Mouse (Mus musculus) lung, postnatal 0 days (tissue): ENCODE data around the gene Gm49361. TPM values are rescaled to one million over a fixed set of nuclear protein-coding genes. Genes with fewer than 3 reads are reported as not detected.
A peak's percentile ranks its signal among the peaks of the same experiment; 100 is the strongest.

Experiments used
- ATAC-seq: fragments of 200-750 bp; cut with Nextera tagmentation; 2 replicates; pipeline ENCODE4 v1.8.0; 2017; ENCODE audit warnings: moderate library complexity
- DNase-seq: peaks from one replicate; pipeline ENCODE4 v3.0.0-alpha.2; 2016; ENCODE audit warnings: low spot score
- H3K27ac ChIP-seq: fragments of 300-500 bp; sonication (generic); 2 replicates; pipeline ENCODE4 v1.5.1; 2014; ENCODE audit warnings: antibody characterized with exemption, mild to moderate bottlenecking, low read length, mixed read lengths
- H3K27me3 ChIP-seq: fragments of 300-500 bp; sonication (generic); replicated peaks from 2 replicates; pipeline ENCODE4 v1.6.1; 2014; ENCODE audit warnings: low read length, mixed read lengths; ENCODE audit not compliant: insufficient read depth
- H3K36me3 ChIP-seq: fragments of 300-500 bp; sonication (generic); 2 replicates; pipeline ENCODE4 v1.6.1; 2014; ENCODE audit warnings: low read length, mixed read lengths; ENCODE audit not compliant: insufficient read depth
- H3K4me1 ChIP-seq: fragments of 300-500 bp; sonication (generic); 2 replicates; pipeline ENCODE4 v1.6.1; 2014; ENCODE audit warnings: antibody characterized with exemption, low read depth, low read length, mixed read lengths; ENCODE audit not compliant: insufficient read depth
- H3K4me2 ChIP-seq: fragments of 300-500 bp; sonication (generic); replicated peaks from 2 replicates; pipeline ENCODE4 v1.6.1; 2014; ENCODE audit warnings: low read depth, mild to moderate bottlenecking, low read length, moderate library complexity, mixed read lengths
- H3K4me3 ChIP-seq: fragments of 300-500 bp; sonication (generic); 2 replicates; pipeline ENCODE4 v1.5.1; 2014; ENCODE audit warnings: low read depth, low read length
- H3K9ac ChIP-seq: fragments of 300-500 bp; sonication (generic); replicated peaks from 2 replicates; pipeline ENCODE4 v1.6.1; 2014; ENCODE audit warnings: low read depth, mild to moderate bottlenecking
- H3K9me3 ChIP-seq: fragments of 300-500 bp; sonication (generic); 2 replicates; pipeline ENCODE4 v1.6.1; 2016; ENCODE audit warnings: low read length, mixed read lengths
- CTCF ChIP-seq: IDR thresholded peaks from 2 replicates; pipeline ENCODE4 v1.5.1; 2016; ENCODE audit warnings: antibody characterized with exemption, mild to moderate bottlenecking
- EP300 ChIP-seq: IDR thresholded peaks from 2 replicates; pipeline ENCODE4 v1.6.1; 2016; ENCODE audit warnings: antibody characterized with exemption, mild to moderate bottlenecking, control low read depth
- WGBS: fragments of 180-500 bp; shearing (Covaris S2); extraction: QIAGEN DNeasy Blood & Tissue Kit; methylation state at CpG from one replicate; pipeline ENCODE4 v1.1.7; 2014; 5-methylcytosine and 5-hydroxymethylcytosine counted together
- polyA plus RNA-seq: library from polyadenylated mRNA; unstranded; fragments of >200 nt; fragmentation: Nextera tagmentation; extraction: Ambion mirVana; gene quantifications from 2 replicates; pipeline ENCODE4 v1.2.1, GENCODE M21; 2015

Gm49361 gene
- polyA plus RNA-seq, result not detected in 2 replicates

GRCm38 (mm10) chr14:57746001-57746771, at the start of gene Gm49361:
Gene Gm49361, minus strand, starts transcription at chr14:57746103.
- Histone ChIP-seq H3K4me2 (peak within 1 kb of the TSS; percentile 80), H3K4me1 (no peaks in the 10 kb centered on the region; the same call in 1 of the 2 replicates), H3K9ac (peak within 1 kb of the TSS; percentile 96), H3K36me3 (no peaks in the 10 kb centered on the region), H3K4me3 (peak within 1 kb of the TSS; percentile 99), H3K27ac (peak within 1 kb of the TSS; percentile 99), H3K27me3 (no peaks in the 10 kb centered on the region), H3K9me3 (no peaks in the 10 kb centered on the region)
- under 1% methylated on average over 37 of the region's 68 CpGs for WGBS
- DNase-seq (peak; percentile 97), ATAC-seq (peak; percentile 97)
- peak; percentile 27; the same call in 1 of the 2 replicates for TF ChIP-seq CTCF
- no peak for TF ChIP-seq EP300

DNA sequence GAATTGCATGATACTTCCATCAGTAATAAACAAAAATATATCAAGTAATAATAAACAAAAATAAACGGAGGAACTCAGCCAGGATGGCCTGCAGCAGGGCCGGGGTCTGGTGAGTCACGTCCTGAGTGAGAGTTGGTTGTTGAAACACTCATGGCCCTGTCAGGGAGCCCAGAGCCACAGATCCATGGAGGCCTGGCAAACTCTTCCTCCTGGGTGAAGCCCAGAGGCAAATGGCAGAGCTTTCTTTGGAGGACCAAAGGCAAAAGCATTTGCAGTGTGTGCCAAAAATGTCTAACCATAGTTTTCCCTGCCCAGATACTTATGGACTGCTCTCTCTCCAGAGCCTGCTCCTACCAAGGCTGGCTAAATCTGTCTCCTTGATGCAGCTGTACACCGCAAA, 45.3 kb upstream of the Gm49361 start:
- H3K9me3 ChIP-seq, result no peaks in the 10 kb centered on the region
- DNase-seq, result no peak
- no peak overlapping the region for H3K4me3 ChIP-seq
- 54% methylated on average over 4 of the region's 4 CpGs for WGBS
- ATAC-seq, result no peak
- TF ChIP-seq CTCF (no peak), EP300 (no peak)
- H3K36me3 ChIP-seq, result no peaks in the 10 kb centered on the region
- H3K4me1 ChIP-seq, result no peaks in the 10 kb centered on the region
- no peak overlapping the region for H3K27ac ChIP-seq
- H3K9ac ChIP-seq, result no peak overlapping the region
- H3K4me2 ChIP-seq, result no peak overlapping the region
- no peaks in the 10 kb centered on the region for H3K27me3 ChIP-seq

DNA sequence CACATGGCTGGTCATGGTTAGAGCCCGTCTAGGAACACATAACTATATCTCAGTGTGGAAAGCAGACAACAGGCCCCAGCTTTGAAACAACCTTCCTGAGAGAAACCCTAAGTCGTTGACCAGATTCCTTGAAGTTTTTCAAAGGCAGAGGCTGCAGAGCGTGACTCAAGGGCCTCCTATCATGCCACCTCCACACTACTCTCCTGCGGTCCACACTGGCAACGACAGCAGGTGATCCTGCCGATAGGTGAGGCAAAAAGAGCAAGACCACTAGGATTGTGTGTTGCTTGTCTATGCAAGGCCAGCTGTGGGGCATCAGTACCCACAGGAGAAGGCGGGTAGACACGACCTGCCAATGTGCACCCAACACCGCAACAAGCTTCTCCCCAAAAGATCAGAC, 43.9 kb upstream of the Gm49361 start:
- no peak for TF ChIP-seq CTCF
- no peak for TF ChIP-seq EP300
- WGBS, result 86% methylated on average over 9 of the region's 9 CpGs
- no peak for DNase-seq

GRCm38 (mm10) chr14:57789311-57789710, 43.4 kb upstream of the Gm49361 start:
- Histone ChIP-seq H3K9me3 (no peaks in the 10 kb centered on the region), H3K4me1 (no peaks in the 10 kb centered on the region), H3K36me3 (no peaks in the 10 kb centered on the region), H3K4me2 (no peak overlapping the region), H3K27ac (no peak overlapping the region), H3K27me3 (no peaks in the 10 kb centered on the region), H3K9ac (no peak overlapping the region), H3K4me3 (no peak overlapping the region)
- ATAC-seq, result no peak
- TF ChIP-seq CTCF (no peak), EP300 (no peak)
- WGBS, result 71% methylated on average over 2 of the region's 2 CpGs
- DNase-seq, result no peak

More for the DNA sequence above, 43.9 kb upstream of the Gm49361 start:
- ATAC-seq, result no peak
- no peak overlapping the region for H3K9ac ChIP-seq
- no peaks in the 10 kb centered on the region for H3K36me3 ChIP-seq
- no peak overlapping the region for H3K27ac ChIP-seq
- H3K4me2 ChIP-seq, result no peak overlapping the region
- H3K9me3 ChIP-seq, result no peaks in the 10 kb centered on the region
- H3K4me3 ChIP-seq, result no peak overlapping the region
- H3K4me1 ChIP-seq, result no peaks in the 10 kb centered on the region
- H3K27me3 ChIP-seq, result no peaks in the 10 kb centered on the region

- no peaks in the 10 kb centered on the region for H3K4me1 ChIP-seq
- DNase-seq, result no peak
- WGBS, result 27% methylated on average over 4 of the region's 4 CpGs
- H3K9me3 ChIP-seq, result no peaks in the 10 kb centered on the region
- H3K4me3 ChIP-seq, result no peak overlapping the region
- H3K36me3 ChIP-seq, result no peaks in the 10 kb centered on the region
- H3K4me2 ChIP-seq, result no peak overlapping the region
- no peak overlapping the region for H3K27ac ChIP-seq
- no peak for ATAC-seq
- TF ChIP-seq EP300, result no peak
- no peak for TF ChIP-seq CTCF
- no peak overlapping the region for H3K9ac ChIP-seq
- no peaks in the 10 kb centered on the region for H3K27me3 ChIP-seq
Observed at GRCm38 (mm10) chr14:57787406-57787805, 41.5 kb upstream of the Gm49361 start.

GRCm38 (mm10) chr14:57772157-57772815, 26.4 kb upstream of the Gm49361 start:
- no peaks in the 10 kb centered on the region for H3K27me3 ChIP-seq
- no peak overlapping the region for H3K4me3 ChIP-seq
- no peaks in the 10 kb centered on the region for H3K36me3 ChIP-seq
- TF ChIP-seq EP300 (no peak), CTCF (no peak)
- no peak for DNase-seq
- no peak overlapping the region for H3K4me2 ChIP-seq
- ATAC-seq, result no peak
- H3K9me3 ChIP-seq, result no peaks in the 10 kb centered on the region
- no peak overlapping the region for H3K27ac ChIP-seq
- no peaks in the 10 kb centered on the region for H3K4me1 ChIP-seq
- 76% methylated on average over 6 of the region's 6 CpGs for WGBS
- no peak overlapping the region for H3K9ac ChIP-seq
